Mouse (Mus musculus) spleen, postnatal 0 days (tissue): Measurements from ENCODE around the gene Iah1. TPM values are rescaled to one million over a fixed set of nuclear protein-coding genes. Genes with fewer than 3 reads are reported as not detected.

Experiments
- polyA plus RNA-seq: library from polyadenylated mRNA; unstranded; fragments of >200 nt; fragmentation: Nextera tagmentation; extraction: Ambion mirVana; gene quantifications from 2 replicates; pipeline ENCODE4 v1.2.1, GENCODE M21; 2015

The Iah1 gene
- 28.1 and 32.7 TPM in 2 replicates for polyA plus RNA-seq

DNA sequence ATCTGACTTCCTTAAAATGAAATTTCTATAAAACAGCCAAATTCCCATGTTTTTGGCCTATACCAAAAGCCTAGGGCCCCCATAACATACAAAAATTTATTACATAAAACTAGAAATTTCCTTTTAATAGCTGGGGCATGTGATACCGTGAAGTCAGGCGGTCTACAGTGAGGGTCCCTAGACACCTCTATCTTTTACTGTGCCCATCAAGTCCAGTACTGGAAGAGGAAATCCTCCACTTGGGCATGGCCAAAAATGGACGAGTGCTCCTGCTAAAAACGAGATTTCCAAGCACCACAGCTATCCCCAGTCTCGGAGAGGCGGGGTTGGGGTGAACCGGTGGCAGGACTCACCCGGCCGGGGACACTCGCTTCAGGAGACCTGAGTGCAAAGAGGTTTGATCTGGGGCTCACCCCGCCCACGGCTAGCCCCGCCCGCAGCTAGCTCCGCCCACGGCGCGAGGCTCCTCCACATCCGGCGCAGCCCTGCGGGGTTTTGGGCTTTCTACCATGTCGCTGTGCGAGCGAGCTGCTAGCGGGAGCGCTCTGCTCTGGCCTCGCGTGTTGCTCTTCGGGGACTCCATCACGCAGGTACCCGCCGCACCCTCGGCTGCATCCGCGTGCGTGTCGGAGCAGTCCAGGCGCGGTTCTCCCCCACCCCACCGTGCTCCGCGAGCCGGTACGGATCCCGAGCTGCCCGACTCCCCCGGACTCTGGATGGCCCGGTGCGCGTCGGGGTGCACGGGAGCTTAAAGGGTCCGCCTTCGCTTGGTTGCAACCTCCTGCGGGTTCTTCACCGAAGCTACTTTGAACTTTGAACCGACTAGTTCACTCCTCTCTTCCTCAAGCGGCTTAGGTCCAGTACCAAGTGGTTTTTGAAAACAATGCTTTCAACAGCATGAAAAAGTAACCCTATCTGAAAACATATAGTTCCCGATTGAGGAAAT lies at the start of gene Iah1:
Gene Iah1, plus strand, starts transcription at position 467 of the 946 bp plus-strand sequence.

GRCm38 (mm10) chr12:21284761-21285441 lies 31.3 kb upstream of the Iah1 start, which contains the start of gene Cpsf3:
Gene Cpsf3 (plus strand): TSS chr12:21285391.

GRCm38 (mm10) chr12:21286243-21286622 lies 30.0 kb upstream of the Iah1 start, which contains the start of gene Itgb1bp1:
Gene Itgb1bp1 (minus strand): TSS chr12:21286284.

DNA sequence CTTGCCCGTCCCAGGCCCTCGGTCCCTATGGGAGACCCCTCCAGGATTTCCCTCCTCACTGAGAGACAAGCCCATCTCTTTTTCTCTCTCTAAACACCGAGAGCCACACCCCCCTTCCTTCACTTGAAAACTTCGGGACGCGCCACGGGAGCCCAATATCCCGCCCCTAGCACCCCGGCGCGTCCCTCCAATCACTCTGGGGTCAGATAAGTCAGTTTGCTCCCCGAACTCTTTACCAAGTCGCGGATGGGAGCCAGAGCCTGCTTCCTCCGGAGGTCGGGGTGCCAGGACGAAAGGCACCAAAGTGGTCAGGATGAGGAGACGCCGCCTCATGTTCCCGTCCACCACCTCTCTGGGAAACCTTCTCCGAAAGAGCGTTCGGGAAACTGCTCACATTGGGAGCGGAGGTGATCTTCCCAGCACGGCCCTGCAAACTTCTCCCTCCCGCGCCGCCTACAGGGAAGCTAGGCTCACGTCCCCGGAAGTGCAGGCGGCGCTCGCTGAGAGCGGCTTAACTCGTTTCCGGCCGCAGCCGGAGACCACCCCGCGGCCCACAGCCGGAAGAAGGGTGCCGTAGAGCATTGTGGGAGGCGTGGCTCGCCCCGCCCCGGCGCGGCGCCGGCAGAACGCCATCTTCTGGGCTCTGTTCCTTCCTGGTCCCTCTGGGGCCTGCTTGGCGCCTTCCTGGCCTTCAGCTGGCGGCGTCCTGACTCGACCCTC lies 57.1 kb downstream of the Iah1 start, which contains the start of gene Adam17:
Gene Adam17, minus strand, starts transcription at position 533 of the 720 bp plus-strand sequence.

Other genes starting within 250 kb of the Iah1 start
- 45.7 and 48.5 TPM in 2 replicates for gene Cpsf3, start 31.0 kb upstream of the Iah1 start, polyA plus RNA-seq
- gene Itgb1bp1, start 30.1 kb upstream of the Iah1 start, polyA plus RNA-seq: 29.2 and 32.6 TPM in 2 replicates
- gene Adam17, start 57.2 kb downstream of the Iah1 start, polyA plus RNA-seq: 20.1 and 21.1 TPM in 2 replicates
- gene Ywhaq, start 101.2 kb downstream of the Iah1 start, polyA plus RNA-seq: 190 and 199 TPM in 2 replicates